Mouse (Mus musculus) heart, adult 2 months (tissue): ENCODE measurements around the gene Baz2b.

ENCODE experiments used
- CTCF ChIP-seq: fragments of 200-600 bp; IDR thresholded peaks from 2 replicates; pipeline ENCODE4 v1.8.1; 2022; ENCODE audit warnings: antibody characterized with exemption, mild to moderate bottlenecking, moderate library complexity
- POLR2A ChIP-seq: fragments of 200-500 bp; IDR thresholded peaks from 2 replicates; pipeline ENCODE4 v1.6.1; 2011; ENCODE audit warnings: mild to moderate bottlenecking, low read depth, low read length, control low read depth; ENCODE audit not compliant: insufficient read depth

- no peak for TF ChIP-seq CTCF
- peak; percentile 83 for TF ChIP-seq POLR2A
Measured at GRCm38 (mm10) chr2:60125049-60126004, 84.3 kb downstream of the Baz2b start.
